Mouse (Mus musculus): ENCODE data around the gene Dusp6. TPM values are rescaled to one million over a fixed set of nuclear protein-coding genes. Genes with fewer than 3 reads are reported as not detected.

Dusp6 gene
- polyA plus RNA-seq, 1 experiment: 50.5 TPM

DNA sequence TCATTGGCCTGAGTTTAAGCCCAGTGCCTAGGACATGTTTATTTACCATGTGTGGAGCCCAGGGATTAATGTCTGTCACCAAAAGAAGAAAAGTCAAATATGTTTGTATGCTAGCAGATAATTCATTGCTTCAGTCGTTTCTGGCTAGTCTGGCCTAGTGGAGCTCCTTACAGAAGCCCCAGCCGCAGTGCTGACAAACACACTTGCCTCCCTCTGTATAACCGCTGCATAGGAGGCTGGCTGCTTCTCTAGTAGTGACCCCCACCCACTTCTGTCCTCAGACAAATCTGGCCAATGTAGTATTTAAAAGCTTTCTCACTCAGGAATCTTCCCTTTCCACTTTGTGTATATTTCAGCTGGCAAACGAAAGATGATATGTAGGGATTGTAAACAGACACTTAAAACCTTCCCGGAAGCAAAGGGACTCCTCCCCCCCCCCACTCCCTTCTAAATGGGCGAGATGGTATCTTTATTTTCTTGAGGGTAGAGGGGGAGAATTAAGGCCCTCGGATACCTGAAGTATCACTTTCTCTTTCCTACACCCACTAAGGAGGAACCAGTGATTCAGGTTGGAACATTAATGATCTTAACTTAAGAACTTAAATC is 18.3 kb upstream of the Dusp6 start:
- DNase-seq (ENCODE audit: extremely low spot score in 1 of 2, low spot score in 1 of 2): no peak

DNA sequence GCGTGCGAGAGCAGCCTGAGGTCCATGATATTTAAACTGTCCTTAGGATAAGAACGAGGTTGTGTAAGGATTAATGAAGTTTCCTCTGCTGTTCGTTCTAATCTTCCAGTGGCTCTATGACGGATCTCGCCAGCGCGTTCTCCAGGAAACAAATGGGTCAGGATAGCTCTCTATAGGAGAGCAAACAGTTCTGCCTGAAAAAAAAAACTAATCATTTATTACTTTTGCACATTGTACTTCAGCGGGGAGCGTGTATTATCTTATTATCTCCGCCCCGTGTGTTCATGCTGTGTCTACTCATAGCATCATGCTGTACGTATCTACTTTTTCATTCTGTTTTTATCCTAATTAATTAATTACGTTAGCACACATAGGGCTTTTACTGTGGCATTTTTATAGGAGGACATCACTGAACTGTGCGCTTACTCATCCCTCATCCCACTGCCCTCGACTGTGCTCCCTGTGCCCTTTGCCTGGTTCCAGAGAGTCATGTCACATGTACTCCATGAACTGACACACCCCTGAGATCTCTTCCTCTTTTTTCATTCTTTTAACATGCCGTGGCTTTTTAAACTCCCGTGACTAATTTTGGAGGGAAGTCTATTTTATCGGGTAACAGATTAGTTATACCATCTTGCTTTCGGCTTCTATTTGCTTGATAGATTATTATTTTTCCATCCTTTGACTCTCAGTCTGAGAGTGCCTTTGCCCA is 16.1 kb upstream of the Dusp6 start:
- no peak for DNase-seq (ENCODE audit: extremely low spot score in 1 of 2, low spot score in 1 of 2)

DNA sequence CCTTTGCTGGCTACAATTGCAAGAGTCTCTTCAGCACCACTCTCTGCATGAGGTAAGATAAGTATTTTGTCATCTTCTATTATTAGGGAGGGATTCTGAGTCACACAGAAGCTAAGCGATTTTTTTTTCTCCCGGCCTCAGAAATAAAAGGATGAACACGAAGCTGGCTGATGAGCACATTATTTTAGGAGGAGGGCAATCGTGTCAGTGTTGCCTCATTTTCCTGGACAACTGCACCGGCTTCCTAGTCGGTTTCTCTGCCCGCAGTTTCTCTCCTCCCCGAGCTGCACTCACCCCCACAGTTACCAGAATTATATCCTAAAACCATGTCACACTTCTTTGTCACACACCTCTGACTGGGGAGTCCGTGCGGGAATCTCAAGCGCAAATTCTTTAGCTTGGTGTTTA is 12.2 kb upstream of the Dusp6 start:
- DNase-seq (ENCODE audit: extremely low spot score in 1 of 2, low spot score in 1 of 2): peak; percentile 31 to 74

DNA sequence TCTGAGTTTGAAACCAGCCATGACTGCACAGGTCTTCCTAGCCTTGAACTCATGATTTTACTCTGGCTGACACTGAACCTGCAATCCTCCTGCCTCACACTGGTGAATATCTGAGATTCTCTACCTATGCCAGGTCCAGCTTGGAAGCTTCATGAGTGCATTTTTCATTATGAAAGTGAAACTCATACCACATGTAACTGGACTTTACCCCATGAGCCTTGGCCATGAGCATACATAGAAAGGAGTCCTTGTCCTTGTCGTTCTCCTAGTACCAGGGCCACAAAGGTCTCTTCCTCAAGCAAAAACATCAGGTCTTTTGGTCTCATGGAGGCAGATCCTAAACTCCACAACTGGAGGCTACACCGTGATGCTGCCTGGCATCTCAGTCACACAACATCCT is 9.6 kb upstream of the Dusp6 start:
- DNase-seq (ENCODE audit: extremely low spot score in 1 of 2, low spot score in 1 of 2): no peak

DNA sequence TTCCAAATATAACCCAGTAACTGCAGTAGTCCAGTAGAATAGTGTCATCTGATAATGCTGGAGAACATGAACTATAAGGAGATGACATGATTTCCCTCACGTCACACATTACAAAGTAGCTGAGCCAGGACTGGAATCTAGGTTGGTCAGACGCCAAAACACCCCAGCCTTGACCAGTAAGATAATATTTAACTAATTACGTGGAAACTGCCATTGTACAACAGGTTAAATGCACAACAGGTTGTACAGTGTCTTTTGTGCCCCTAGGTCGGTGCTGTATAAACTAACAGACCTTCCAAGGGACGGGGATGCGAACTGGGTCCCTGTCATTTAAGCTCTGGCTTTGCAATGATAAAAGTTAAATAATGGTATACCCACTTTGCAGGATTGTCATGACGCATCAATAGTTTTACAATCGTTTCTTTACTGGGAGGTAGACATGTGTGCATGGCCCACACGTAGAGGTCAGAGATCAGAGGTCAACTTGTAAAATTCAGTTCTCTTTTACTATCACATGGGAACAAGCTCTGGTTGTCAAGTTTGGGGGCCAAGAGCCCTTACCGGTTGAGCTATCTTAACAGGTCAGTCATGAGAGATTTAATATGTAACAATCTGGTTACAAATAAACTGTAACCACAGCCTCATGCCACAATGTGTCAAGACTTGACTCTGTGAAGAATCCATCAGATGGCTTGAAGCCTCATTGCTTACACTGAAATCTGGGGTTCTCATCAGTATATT is 7.0 kb upstream of the Dusp6 start:
- no peak for DNase-seq (ENCODE audit: extremely low spot score in 1 of 2, low spot score in 1 of 2)

DNA sequence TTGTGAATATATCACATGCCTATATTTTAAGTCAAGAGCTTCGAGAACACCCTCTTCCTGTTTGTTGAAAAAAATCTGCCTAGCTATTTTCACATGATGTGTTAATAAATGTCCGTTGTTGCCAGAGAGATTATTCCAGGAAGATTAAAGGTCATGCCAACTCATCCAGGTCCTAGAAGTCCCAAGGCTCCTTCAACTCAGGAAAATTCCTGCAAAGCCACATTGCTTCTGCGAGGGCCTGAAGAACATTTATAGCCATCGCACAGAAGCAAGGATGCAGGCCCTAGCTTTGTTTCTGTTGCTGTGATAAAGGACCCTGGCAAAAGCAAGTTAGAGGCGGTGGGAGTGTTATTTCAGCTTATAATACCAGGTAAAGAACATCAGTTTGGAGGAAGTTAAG is 5.5 kb upstream of the Dusp6 start:
- no peak for DNase-seq (ENCODE audit: extremely low spot score in 1 of 2, low spot score in 1 of 2)

DNA sequence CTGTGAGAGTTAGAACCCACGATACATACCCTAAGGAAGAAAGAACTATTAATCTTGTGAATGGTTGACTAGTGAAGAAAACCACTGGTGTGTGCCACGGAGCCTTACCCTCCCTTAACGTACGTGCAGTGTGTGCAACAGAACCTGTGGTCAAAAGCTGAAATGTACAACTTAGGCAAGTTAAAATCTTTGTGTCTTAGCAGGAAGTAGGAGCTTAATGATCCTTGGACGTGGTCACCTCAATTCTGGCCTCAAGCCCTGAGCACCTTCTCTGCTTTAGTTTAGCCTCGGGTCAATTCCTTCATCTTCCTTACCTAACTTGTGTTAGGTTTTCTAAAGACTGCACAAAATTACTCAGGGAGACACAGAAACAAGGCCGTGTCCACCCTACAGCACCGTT is 3.2 kb upstream of the Dusp6 start:
- DNase-seq (ENCODE audit: extremely low spot score in 1 of 2, low spot score in 1 of 2): no peak

DNA sequence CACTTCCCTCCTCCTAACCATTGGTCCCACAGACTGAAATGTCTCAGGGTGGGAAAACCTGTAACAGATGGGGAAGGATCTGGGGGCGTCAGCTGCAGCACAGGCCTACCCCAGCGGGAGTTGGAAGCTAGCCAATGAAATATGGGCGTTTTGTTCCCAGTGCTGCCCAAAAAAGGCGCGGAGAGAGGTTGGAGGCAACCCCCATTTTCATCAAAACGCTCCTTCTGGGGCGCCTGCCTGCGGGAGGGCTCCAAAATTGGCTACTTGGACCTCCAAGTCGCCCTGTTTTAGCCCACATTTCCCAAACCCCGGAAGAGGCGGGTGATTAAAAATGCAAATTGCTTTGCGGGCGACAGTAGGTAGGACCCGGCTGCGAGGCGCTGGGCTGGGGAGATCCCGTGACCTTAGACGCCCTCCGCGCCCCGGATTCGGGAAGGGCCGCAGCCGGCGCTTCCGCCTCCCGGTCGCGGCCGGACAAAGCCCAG is 1.8 kb upstream of the Dusp6 start:
- DNase-seq (ENCODE audit: extremely low spot score in 1 of 2, low spot score in 1 of 2): peak; percentile 80 to 93

DNA sequence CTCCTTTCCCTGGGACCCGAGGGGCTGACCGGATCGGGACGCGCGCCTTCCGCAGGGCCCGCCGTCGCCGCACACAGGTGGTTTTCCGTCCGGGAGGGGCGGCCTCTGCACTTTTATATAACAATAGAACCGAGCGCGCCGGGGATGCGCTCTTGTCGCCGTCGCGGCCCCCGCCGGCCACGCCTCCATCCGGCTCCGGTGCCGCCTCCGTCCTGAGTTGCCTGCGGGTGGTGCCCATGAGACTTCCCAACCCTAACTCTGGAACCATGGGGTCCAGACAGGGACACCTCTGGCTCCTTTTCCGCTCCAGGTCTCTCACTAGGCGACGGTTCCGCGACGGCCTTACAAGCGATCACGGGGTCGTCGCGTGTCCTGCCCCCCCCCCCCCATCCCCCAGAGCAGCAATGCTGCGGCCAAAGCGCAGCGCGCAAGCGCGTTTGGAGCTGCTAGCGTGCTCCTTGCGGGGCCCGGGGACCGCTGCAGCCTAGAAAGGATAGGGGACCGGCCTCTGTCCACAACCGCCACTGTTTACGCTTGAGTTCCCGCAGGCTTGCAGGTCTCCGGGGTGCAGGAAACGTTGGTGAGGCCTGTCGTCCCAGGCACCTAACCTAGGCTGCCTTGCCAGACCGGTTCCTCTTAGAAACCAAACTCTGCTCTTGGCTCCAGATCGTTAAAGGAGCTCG is 1.3 kb upstream of the Dusp6 start:
- peak; percentile 59 to 80 for DNase-seq (ENCODE audit: extremely low spot score in 1 of 2, low spot score in 1 of 2)

DNA sequence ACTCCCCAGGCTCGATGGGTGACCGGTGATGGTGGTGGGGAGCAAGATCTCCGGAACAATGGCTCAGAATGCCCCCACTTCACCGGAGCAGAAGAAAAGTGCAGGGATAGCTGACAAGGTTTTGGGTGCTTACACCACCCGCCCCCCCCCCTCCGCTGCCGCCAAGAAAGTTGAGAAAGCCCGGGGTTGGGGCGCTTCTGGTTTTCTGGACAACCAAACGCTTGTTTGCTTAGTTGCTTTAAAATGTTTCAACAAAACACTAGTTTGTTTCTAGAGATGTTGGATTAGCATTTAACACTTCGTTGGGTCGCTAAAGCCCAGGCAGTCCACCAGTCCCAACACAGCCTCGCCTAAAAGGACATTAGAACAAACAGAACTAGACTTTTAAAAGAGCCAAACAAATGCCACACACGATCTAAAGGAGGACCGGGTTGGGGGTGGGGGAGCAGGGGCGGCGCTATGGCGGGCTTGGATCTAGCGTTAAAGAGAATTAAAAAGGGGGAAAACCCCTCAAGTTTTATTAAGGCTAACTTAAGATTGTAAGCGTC is 638 bp upstream of the Dusp6 start:
- DNase-seq (ENCODE audit: extremely low spot score in 1 of 2, low spot score in 1 of 2): peak in 1 of 2 experiments; percentile 35

DNA sequence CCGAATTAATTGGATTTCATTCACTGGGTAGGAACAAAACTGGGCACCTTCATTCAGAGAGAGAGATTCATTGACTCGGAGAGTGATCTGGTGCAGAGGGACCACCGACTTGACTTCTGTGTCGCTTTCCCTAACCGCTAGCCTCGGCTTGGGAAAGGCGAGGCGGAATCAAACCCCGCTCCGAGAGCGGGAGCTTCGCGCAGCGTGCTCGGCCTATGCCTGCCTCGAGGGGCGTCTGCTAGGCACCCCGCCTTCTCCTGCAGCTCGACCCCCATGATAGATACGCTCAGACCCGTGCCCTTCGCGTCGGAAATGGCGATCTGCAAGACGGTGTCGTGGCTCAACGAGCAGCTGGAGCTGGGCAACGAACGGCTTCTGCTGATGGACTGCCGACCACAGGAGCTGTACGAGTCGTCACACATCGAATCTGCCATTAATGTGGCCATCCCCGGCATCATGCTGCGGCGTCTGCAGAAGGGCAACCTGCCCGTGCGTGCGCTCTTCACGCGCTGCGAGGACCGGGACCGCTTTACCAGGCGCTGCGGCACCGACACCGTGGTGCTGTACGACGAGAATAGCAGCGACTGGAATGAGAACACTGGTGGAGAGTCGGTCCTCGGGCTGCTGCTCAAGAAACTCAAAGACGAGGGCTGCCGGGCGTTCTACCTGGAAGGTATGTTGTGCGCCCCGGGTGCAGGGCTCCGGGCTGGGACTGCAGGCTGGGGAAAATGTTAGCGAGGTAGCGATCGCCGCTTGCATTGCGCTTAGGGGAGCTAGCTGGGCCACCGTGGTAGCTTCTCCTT is 589 bp downstream of the Dusp6 start:
- DNase-seq (ENCODE audit: extremely low spot score in 1 of 2, low spot score in 1 of 2): no peak

DNA sequence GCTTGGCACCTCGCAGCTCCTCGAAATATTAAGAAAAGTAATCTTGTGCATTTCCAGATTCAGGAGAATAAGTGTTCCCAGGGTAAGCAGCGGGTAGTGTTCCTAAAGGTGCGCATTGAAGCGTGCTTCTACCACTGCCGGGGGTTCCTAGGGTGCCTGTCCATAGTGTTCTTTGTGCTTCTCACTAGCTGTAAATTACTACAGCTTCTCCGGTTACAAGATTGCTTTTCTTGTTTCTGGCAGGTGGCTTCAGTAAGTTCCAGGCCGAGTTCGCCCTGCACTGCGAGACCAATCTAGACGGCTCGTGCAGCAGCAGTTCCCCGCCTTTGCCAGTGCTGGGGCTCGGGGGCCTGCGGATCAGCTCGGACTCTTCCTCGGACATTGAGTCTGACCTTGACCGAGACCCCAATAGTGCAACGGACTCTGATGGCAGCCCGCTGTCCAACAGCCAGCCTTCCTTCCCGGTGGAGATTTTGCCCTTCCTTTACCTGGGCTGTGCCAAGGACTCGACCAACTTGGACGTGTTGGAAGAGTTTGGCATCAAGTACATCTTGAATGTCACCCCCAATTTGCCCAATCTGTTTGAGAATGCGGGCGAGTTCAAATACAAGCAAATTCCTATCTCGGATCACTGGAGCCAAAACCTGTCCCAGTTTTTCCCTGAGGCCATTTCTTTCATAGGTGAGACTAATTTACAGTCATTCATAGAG is 1.4 kb downstream of the Dusp6 start:
- peak in 1 of 2 experiments; percentile 31 for DNase-seq (ENCODE audit: extremely low spot score in 1 of 2, low spot score in 1 of 2)

DNA sequence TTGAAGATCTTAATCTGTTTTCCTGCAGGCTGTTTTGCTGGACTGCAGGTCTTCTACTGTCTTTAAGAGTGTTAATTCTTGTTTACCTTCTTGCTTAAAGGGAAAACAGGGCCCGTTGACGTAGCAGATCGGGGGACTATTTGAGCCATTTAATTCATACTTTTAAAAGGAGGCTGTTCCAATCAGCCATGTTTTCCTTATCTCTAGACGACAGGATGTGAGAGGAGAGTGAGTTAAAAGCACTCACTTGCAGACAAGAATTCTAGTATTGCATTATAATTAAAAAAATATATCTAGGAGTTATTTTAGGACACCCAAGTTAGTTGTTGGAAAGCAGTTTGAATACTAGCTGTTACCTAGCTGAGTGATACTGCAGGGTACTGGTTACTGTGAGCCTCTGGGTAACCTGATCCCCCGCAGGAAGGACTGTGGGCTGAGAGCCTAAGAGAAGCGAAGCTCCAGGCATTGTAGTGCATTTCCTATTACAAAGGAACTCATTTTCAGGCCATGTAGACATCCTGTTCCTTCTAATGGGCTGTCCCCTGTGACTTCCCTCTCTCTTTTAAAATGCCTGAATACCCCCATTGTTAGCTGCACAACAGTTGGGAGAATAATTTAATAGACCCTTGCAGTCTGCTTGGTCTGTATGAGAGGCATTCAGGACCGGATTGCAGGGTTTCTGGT is 2.1 kb downstream of the Dusp6 start:
- DNase-seq (ENCODE audit: extremely low spot score in 1 of 2, low spot score in 1 of 2): peak in 1 of 2 experiments; percentile 39

DNA sequence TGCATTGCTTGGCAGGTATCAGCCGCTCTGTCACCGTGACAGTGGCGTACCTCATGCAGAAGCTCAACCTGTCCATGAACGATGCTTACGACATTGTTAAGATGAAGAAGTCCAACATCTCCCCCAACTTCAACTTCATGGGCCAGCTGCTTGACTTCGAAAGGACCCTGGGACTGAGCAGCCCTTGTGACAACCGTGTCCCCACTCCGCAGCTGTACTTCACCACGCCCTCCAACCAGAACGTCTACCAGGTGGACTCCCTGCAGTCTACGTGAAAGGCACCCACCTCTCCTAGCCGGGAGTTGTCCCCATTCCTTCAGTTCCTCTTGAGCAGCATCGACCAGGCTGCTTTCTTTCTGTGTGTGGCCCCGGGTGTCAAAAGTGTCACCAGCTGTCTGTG is 3.0 kb downstream of the Dusp6 start:
- DNase-seq (ENCODE audit: extremely low spot score in 1 of 2, low spot score in 1 of 2): no peak

DNA sequence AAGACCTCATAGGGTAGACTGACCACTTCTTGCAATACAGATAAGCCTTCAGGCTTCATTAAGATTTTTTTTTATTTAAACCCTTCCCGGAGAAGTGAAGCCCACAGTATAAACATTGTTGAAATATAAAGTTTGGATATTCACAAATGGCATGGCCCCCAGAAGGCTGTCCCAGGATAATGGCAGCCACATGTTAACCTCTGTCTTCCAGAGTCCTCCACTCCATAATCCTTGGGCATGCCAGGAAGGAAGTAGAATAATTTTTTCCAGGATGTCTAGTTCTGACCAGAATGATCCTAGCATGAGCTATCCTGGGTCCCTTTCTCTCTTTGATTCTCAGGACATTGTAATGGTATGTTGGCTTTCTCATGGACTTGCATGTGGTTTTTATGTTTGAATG is 4.6 kb downstream of the Dusp6 start:
- DNase-seq (ENCODE audit: extremely low spot score in 1 of 2, low spot score in 1 of 2): no peak

DNA sequence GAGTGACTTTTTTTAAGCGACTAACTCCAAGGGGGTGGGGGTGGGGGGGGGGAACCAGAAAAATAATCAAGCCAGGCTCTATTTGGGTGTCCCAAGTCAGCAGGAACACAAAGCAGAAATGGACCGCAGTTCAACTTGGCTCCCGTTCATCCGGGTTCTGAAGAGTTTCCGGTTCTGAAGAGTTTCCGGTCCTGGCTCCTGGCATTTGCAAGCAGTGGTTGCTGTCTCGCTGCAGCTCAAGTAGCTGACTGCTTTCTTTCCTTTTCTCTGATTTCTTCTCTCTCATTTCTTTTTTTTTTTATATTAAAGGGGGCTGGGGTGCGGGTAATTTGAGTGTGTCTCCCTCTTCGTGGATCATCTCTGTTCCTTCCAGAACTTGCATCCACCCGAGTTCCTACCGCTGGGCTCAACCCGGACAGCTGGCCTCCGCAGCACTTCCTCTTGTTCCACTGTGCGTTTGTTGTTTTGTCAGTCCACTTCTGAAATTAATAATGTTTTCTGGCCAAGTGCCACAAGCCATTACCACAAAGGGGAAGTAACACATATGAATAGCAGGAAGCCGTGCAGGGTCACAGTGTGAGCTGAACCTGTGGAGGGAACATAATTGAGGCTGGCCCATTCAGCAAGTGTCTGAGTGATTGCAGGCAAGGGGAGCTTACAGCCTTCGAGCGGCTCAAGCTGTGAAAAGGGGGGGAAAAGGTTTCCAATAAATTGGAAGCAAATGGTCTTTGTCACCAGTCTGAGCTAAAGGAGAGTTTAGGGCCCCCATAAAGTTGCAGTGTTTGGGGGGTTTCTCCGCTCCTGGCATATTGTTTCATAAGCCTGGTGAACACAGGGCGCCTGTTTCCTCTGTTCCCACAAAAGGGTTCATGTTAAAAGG is 5.6 kb downstream of the Dusp6 start:
- peak in 1 of 2 experiments; percentile 49 for DNase-seq (ENCODE audit: extremely low spot score in 1 of 2, low spot score in 1 of 2)

DNA sequence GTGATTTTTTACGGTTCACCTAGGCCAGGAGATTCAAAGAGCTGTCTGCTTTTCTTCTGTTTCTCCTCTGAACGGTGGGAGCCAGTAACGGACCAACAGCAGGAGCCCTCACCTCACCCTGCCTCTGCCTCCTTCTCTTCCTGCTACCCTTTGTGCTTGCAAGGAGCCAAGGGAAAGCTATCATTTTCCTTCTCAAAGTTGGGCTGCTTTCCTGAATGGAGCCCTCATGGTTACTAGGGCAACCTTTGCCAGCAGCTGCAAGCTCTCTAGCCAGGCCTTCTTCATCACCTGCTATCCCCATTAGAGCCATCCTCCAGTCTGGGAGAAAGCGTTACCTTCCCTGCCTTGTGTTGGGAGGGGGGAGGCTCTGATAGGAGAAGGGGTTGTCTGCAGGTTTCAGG is 6.3 kb downstream of the Dusp6 start:
- no peak for DNase-seq (ENCODE audit: extremely low spot score in 1 of 2, low spot score in 1 of 2)

DNA sequence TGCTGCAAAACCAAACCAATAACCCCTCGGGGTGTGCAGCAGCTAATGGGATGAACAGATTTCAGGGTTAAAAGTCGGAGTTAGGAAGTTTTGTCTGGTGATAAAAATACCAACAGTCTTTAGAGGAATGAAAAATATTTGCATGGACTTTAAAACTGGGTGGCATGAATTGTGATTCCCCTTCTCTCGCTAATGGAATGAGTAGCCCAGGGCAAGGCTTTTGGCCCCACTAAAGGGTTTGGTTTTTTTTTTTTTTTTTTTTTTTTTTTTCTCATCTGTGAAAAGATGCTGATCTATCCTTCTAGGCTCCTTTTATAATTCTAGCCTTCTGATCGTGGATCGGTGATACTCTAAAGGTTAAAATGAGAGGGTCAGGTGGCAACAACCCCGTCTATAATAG is 6.7 kb downstream of the Dusp6 start:
- no peak for DNase-seq (ENCODE audit: extremely low spot score in 1 of 2, low spot score in 1 of 2)

Data from frontal cortex, adult 2 months (tissue).